Mouse (Mus musculus) midbrain, embryonic 16.5 days (tissue): Measurements from ENCODE around the gene Scaf4. TPM values are rescaled to one million over a fixed set of nuclear protein-coding genes. Genes with fewer than 3 reads are reported as not detected.
A peak's percentile ranks its signal among the peaks of the same experiment; 100 is the strongest.
"Not testable (repeated sequence)": the region's sequence is repeated elsewhere in the genome, so short reads cannot be mapped to it uniquely, and the experiment has no call there.

Source experiments
- ATAC-seq: fragments of 200-750 bp; cut with Nextera tagmentation; 2 replicates; pipeline ENCODE4 v1.8.0; 2017; ENCODE audit warnings: moderate TSS enrichment
- H3K27ac ChIP-seq: fragments of 300-500 bp; sonication (generic); 2 replicates; pipeline ENCODE4 v1.5.1; 2014; ENCODE audit warnings: mild to moderate bottlenecking, low read length, mixed read lengths
- H3K27me3 ChIP-seq: fragments of 300-500 bp; sonication (generic); 2 replicates; pipeline ENCODE4 v1.6.1; 2014; ENCODE audit warnings: low read depth, low read length, mixed read lengths; ENCODE audit not compliant: control insufficient read depth, insufficient read depth
- H3K36me3 ChIP-seq: fragments of 300-500 bp; sonication (generic); 2 replicates; pipeline ENCODE4 v1.6.1; 2014; ENCODE audit warnings: mild to moderate bottlenecking, low read length, moderate library complexity, mixed read lengths; ENCODE audit not compliant: control insufficient read depth, insufficient read depth
- H3K4me1 ChIP-seq: fragments of 300-500 bp; sonication (generic); 2 replicates; pipeline ENCODE4 v1.6.1; 2014; ENCODE audit warnings: mild to moderate bottlenecking, low read length, mixed read lengths; ENCODE audit not compliant: control insufficient read depth, insufficient read depth
- H3K4me2 ChIP-seq: fragments of 300-500 bp; sonication (generic); 2 replicates; pipeline ENCODE4 v1.6.1; 2014; ENCODE audit warnings: mild to moderate bottlenecking, low read length, mixed read lengths
- H3K4me3 ChIP-seq: fragments of 300-500 bp; sonication (generic); 2 replicates; pipeline ENCODE4 v1.5.1; 2014; ENCODE audit warnings: low read depth, mild to moderate bottlenecking, low read length, moderate library complexity, mixed read lengths
- H3K9ac ChIP-seq: fragments of 300-500 bp; sonication (generic); 2 replicates; pipeline ENCODE4 v1.6.1; 2014; ENCODE audit warnings: low read depth, low read length, mixed read lengths
- H3K9me3 ChIP-seq: fragments of 300-500 bp; sonication (generic); replicated peaks from 2 replicates; pipeline ENCODE4 v1.6.1; 2014; ENCODE audit warnings: mild to moderate bottlenecking, low read length, mixed read lengths; ENCODE audit not compliant: control insufficient read depth, poor library complexity, severe bottlenecking
- WGBS: fragments of 180-500 bp; shearing (Covaris S2); extraction: QIAGEN DNeasy Blood & Tissue Kit; methylation state at CpG from one replicate; pipeline ENCODE4 v1.1.7; 2014; 5-methylcytosine and 5-hydroxymethylcytosine counted together
- polyA plus RNA-seq: library from polyadenylated mRNA; unstranded; fragments of >200 nt; fragmentation: Nextera tagmentation; extraction: Ambion mirVana; gene quantifications from 2 replicates; pipeline ENCODE4 v1.2.1, GENCODE M21; 2015

The Scaf4 gene
- polyA plus RNA-seq, 1 experiment from 2014 or later: 22.6 TPM

DNA sequence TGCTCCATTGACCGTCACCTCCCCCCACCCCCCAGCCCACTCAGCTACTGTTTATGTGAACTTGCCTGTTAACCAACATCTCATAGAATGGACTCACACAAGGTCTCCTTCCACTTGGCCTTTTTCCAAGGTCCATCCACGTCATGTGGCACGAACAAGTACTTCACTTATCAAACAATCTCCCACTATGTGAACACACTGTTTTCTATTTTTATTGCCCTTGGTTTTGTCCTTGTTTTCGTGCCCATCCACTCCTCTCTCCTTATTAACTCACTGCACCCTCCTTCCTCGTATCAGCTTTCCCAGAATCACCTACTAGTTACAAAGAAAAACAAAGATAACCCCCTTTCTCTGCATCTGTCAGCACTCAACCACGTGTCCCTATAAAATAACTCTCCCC is 49.7 kb downstream of the Scaf4 start:
- no peak for ATAC-seq
- H3K4me3 ChIP-seq: no peak overlapping the region
- H3K36me3 ChIP-seq: peaks cover 5% of the 10 kb centered on the region
- no peaks in the 10 kb centered on the region for H3K9me3 ChIP-seq
- H3K27me3 ChIP-seq: no peaks in the 10 kb centered on the region
- H3K4me1 ChIP-seq: no peaks in the 10 kb centered on the region
- H3K4me2 ChIP-seq: no peak overlapping the region
- no peak overlapping the region for H3K9ac ChIP-seq
- H3K27ac ChIP-seq: no peak overlapping the region
- WGBS: 82% methylated on average over 6 of the region's 6 CpGs

GRCm38 (mm10) chr16:90233702-90234101 is 50.6 kb downstream of the Scaf4 start:
- H3K4me3 ChIP-seq: no peak overlapping the region

DNA sequence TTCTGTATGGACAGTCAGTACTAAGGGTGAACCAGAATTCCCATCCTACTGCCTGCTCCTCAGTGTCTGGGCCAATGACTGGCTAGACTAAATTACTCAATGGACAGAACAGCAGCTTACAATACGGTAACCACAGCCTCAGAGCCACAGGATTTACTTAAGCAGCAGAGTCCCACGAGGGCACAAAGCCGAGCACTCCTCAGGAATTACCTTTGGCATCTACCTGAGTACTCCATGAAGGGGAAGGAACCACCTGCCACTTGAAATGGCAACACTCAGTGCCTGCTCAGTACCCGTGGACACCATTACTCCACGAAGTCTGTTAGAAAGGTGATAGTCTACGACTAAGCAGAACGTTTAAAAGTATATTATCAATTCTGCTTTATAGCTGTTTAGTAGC is 53.0 kb downstream of the Scaf4 start:
- H3K27me3 ChIP-seq: no peaks in the 10 kb centered on the region
- H3K9ac ChIP-seq: no peak overlapping the region
- no peaks in the 10 kb centered on the region for H3K9me3 ChIP-seq
- no peak overlapping the region for H3K4me2 ChIP-seq
- no peak overlapping the region for H3K4me3 ChIP-seq
- H3K36me3 ChIP-seq: peaks cover 6% of the 10 kb centered on the region
- no peak for ATAC-seq
- no peaks in the 10 kb centered on the region for H3K4me1 ChIP-seq
- no peak overlapping the region for H3K27ac ChIP-seq
- 90% methylated on average over 7 of the region's 7 CpGs for whole genome bisulfite sequencing

More at GRCm38 (mm10) chr16:90233702-90234101, 50.6 kb downstream of the Scaf4 start:
- WGBS: 93% methylated on average over 10 of the region's 10 CpGs
- H3K27ac ChIP-seq: no peak overlapping the region
- H3K9ac ChIP-seq: no peak overlapping the region
- H3K36me3 ChIP-seq: peaks cover 2% of the 10 kb centered on the region; the same call in 1 of the 2 replicates
- ATAC-seq: no peak
- no peaks in the 10 kb centered on the region for H3K9me3 ChIP-seq
- H3K4me2 ChIP-seq: no peak overlapping the region
- H3K4me1 ChIP-seq: no peaks in the 10 kb centered on the region
- H3K27me3 ChIP-seq: no peaks in the 10 kb centered on the region

DNA sequence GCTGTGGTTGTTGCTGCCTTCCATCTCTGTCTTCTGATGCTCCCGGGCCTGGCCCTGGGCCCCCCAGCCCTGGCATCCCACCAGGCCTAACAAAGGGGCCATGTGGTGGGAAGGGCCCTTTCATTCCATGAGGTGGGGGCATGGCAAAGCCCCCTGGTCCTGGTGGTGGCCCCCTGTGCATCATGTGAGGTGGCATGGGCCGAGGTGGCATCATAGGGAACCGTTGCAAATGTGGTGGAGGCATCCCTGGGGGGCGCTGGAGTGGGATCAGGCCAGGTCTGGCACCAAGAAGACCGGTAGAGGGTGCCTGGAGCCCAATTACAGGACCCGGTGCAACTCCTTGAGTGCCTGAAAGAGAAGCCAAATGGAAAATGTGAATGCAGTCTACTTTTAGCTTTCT is 54.4 kb downstream of the Scaf4 start:
- H3K4me1 ChIP-seq: no peaks in the 10 kb centered on the region
- no peak overlapping the region for H3K27ac ChIP-seq
- no peaks in the 10 kb centered on the region for H3K9me3 ChIP-seq
- H3K4me2 ChIP-seq: no peak overlapping the region
- H3K27me3 ChIP-seq: no peaks in the 10 kb centered on the region
- no peak overlapping the region for H3K4me3 ChIP-seq
- 0 out of 2 replicates have a peak, but pooled peaks have one; percentile 32 for ATAC-seq
- WGBS: 84% methylated on average over 6 of the region's 6 CpGs
- H3K36me3 ChIP-seq: peaks cover 19% of the 10 kb centered on the region
- H3K9ac ChIP-seq: no peak overlapping the region

GRCm38 (mm10) chr16:90221441-90222070 is 62.7 kb downstream of the Scaf4 start:
- 6% methylated on average over 20 of the region's 20 CpGs for WGBS
- Histone ChIP-seq H3K27me3 (no peaks in the 10 kb centered on the region), H3K4me3 (peak overlapping the region; percentile 89), H3K4me1 (peaks cover 23% of the 10 kb centered on the region), H3K36me3 (peaks cover 13% of the 10 kb centered on the region), H3K9me3 (no peaks in the 10 kb centered on the region), H3K9ac (peak overlapping the region; percentile 94), H3K27ac (no peak overlapping the region; the same call in 1 of the 2 replicates), H3K4me2 (peak overlapping the region; percentile 60)
- ATAC-seq: no peak

GRCm38 (mm10) chr16:90220892-90221431 is 63.3 kb downstream of the Scaf4 start:
- Histone ChIP-seq H3K4me2 (peak overlapping the region; percentile 60), H3K36me3 (peaks cover 10% of the 10 kb centered on the region), H3K9ac (peak overlapping the region; percentile 94), H3K27me3 (no peaks in the 10 kb centered on the region), H3K4me3 (peak overlapping the region; percentile 89), H3K27ac (peak overlapping the region; percentile 89), H3K4me1 (peaks cover 23% of the 10 kb centered on the region), H3K9me3 (no peaks in the 10 kb centered on the region)
- WGBS: under 1% methylated on average over 40 of the region's 52 CpGs
- peak; percentile 82 for ATAC-seq

GRCm38 (mm10) chr16:90220026-90220891 is 64.0 kb downstream of the Scaf4 start, which contains the start of gene Sod1:
TSS of gene Sod1 (plus strand) at chr16:90220754.
- under 1% methylated on average over 60 of the region's 63 CpGs for WGBS
- Histone ChIP-seq H3K4me3 (peak within 1 kb of the TSS; percentile 89), H3K4me2 (peak within 1 kb of the TSS; percentile 60), H3K36me3 (peaks cover 3% of the 10 kb centered on the region), H3K27ac (peak within 1 kb of the TSS; percentile 89), H3K4me1 (peaks cover 23% of the 10 kb centered on the region), H3K27me3 (no peaks in the 10 kb centered on the region), H3K9me3 (no peaks in the 10 kb centered on the region), H3K9ac (peak within 1 kb of the TSS; percentile 94)
- ATAC-seq: peak; percentile 92

GRCm38 (mm10) chr16:90219445-90219844 is 64.9 kb downstream of the Scaf4 start:
- H3K27me3 ChIP-seq, H3K27ac ChIP-seq, H3K9me3 ChIP-seq, ATAC-seq, H3K4me2 ChIP-seq, H3K36me3 ChIP-seq, H3K9ac ChIP-seq, H3K4me3 ChIP-seq: not testable (repeated sequence)
- H3K4me1 ChIP-seq: peaks cover 23% of the 10 kb centered on the region
- 73% methylated on average over 4 of the region's 4 CpGs for WGBS

- Histone ChIP-seq H3K27ac (no peak overlapping the region), H3K4me3 (no peak overlapping the region), H3K9ac (no peak overlapping the region), H3K9me3 (no peaks in the 10 kb centered on the region), H3K36me3 (no peaks in the 10 kb centered on the region), H3K4me2 (no peak overlapping the region), H3K4me1 (peaks cover 14% of the 10 kb centered on the region), H3K27me3 (no peaks in the 10 kb centered on the region)
- ATAC-seq: no peak
- WGBS: 69% methylated on average over 4 of the region's 4 CpGs
These were observed 66.4 kb downstream of the Scaf4 start for GRCm38 (mm10) chr16:90217926-90218325.
